Mouse (Mus musculus) 416B (cell line): ENCODE measurements at regions not wholly inside any gene's neighbourhood (a gene's known extent, or its start where the extent isn't known, plus 50 kb on each side); places are given as distances from the start of the nearest gene placed in this dataset.

Experiments used
- DNase-seq: peaks from one replicate; pipeline ENCODE4 v3.0.0; 2011; ENCODE audit warnings: low read depth

GRCm38 (mm10) chr11:112839721-112840494, 57.9 kb downstream of the Sox9 start:
- no peak for DNase-seq

DNA sequence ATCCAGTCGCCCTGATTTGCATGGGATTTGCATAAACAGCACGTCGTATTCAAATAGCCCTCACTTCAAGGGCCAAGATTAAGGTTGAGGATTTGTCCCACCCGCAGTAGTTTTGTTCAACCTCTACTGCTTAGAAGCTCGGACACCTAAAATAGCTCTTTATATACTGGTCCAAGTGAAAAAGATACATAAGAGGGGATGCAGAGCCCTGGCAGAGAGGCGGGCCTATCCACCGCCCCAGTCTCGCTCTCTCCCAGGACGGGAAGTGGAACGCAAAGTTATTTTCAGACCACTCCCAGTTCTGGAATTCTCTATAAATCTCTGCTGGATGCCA, 58.4 kb downstream of the Sox9 start:
- no peak for DNase-seq

DNA sequence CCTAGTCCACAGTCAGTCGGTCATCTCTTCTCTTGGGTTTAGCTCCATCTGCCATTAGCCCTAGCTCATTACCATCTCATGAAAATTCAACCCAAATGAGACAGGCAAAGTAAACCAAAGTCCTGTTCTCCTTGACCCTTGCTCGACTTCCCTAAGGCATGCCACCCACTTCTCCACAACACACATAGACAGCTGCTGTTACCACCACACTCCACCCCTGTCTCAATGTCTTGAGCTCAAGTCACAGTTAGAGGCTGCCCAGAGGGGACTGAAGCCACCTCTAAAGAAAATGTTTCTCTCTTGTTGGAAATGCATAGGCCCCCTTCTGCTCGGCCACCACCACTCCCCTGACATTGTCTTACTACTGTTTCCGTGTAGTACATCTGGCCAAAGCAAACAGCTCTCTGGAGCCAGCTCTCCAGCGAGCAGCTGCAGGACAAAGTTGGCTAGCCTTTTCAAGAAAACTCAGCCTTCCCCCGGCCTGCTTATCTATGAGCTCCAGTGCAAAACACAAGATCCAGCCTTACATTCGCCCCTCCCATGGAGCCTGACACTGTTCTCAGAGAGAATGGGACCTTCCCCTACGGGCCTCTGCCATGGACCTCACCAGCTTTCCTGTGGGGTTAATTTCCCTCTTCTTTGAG, 62.4 kb downstream of the Sox9 start:
- DNase-seq, result no peak

- DNase-seq, result peak; percentile 4
Observed at GRCm38 (mm10) chr11:112847146-112847545, 65.1 kb downstream of the Sox9 start.

DNA sequence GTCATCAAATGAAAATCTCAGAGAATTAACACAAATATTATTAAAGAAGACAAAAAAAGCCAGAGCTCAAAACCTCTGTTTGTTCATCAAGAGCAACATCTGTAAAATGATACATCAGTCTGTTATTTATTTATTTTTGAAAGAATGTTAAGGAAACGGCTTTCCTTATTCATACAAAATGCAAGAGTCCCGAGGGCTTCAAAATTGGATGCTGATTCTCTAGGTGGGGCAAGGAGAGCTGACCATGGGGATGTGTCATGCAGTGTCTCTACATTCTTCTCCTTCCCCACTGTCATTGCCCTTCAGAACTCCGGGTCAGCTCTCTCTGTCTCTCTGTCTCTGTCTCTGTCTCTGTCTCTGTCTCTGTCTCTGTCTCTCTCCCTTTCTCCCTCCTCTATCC, 65.8 kb downstream of the Sox9 start:
- no peak for DNase-seq

- no peak for DNase-seq
Observed at GRCm38 (mm10) chr11:112849974-112850373, 68.0 kb downstream of the Sox9 start.

DNA sequence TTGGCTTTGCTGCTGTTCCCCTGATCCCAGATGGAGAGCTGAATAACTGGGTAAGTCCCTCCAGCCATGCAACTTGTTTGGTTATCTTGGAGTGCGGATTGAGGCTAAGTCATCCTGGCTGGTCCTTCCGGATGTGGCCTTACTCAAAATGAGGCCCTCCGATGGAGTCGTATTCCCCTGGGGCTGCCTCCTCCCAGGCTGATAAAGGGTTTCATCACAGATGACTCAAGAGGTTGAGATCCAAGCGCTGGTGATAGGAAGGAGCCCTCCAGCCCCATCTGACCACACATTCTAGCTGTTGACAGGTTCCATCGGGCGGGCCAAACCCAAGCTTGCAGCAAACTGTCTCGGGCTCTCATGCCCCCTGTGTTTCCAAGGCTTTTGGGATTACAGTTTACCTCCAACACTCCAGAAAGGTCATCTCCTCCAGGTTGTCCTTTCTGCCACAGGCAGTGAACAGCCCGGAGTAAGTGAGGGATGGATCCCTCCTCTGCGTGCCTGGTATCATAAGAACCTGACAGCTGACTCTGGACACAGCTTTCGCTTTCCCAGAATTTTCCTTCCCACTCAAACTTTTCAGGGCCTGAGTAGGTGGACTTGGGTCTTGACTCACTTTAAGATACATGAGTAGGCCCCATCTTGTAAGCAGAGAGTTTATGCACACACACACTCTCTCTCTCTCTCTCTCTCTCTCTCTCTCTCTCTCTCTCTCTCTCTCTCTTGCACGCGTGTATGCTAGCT, 68.7 kb downstream of the Sox9 start:
- DNase-seq, result no peak

DNA sequence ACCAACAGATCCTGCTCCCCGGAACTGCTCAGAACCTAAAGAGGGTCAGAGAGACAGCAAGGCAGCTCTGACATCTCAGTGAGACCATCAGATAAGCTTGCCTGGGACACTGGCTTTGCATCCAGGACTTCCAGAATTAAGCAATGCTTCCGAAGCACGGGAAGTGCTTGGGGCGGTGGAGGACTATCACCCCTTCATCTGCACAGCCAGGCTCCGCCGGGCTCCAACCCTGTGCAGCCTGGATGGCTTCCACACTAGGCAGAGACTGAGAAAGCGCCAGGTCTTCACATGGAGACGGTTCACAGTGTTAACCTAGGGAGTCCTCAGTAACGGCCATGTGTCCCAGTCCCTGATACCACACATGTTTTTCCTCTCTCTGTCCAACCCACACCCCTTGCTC, 69.3 kb downstream of the Sox9 start:
- no peak for DNase-seq

GRCm38 (mm10) chr11:112855975-112856374, 74.0 kb downstream of the Sox9 start:
- DNase-seq, result no peak

- no peak for DNase-seq
Observed at GRCm38 (mm10) chr11:112859309-112859708, 77.3 kb downstream of the Sox9 start.

DNA sequence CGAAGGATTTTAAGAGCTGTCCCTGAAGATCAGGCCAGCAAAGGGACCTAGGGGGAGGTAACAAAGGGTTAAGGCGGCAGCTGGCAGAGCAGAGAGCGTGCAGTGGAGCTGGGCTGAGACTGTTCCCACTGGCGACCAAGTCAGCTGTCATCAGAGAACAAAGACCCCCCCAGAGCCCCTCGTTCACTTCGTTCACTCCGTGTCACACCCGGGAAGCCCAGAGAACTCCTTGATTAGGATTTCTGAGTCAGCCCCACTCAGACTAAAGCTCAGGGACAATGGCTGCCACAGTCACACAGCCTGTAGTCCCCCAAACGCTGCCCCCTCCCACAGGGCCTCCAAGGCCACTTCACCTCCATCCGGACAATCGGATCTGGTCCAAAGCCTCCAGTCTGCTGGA, 78.8 kb downstream of the Sox9 start:
- no peak for DNase-seq

GRCm38 (mm10) chr11:112861233-112861632, 79.2 kb downstream of the Sox9 start:
- DNase-seq, result no peak

DNA sequence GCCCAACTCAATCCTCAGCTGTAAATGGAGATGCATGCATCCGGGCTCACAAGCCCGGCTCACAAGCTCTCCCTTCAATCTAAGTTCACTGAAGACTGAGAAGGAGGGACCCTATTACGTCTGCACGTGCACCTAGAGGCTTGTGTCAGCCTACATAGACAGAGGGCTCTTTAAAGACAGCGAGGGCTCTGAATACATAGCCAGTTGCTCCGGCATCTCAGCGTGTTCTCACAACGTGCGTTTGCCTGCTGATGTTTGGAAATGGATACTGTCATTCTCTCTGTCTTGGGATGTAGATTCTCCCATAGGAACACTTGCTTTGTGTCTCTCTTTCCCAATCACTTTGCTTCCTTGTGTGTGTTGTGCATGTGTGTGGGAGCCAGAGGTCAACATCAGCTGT, 83.8 kb downstream of the Sox9 start:
- no peak for DNase-seq

DNA sequence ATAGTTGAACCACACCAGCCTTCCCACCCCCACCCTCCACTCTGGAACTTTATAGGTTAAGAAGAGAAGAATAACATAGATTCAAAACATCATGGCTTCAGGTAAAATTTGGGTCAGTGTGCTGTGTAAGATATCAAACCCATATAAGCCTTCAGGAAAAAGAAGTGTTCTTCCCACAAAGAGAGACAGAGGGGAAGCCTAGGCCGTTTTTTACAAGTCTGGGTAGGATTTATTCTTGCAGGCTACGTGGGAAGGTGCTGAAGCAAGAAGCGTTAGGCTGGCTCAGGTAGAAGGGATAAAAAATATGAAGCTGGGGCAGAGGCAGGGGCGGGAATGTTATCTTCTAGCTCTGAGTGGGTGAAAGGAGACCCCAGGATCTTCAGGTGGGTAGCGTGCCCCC, 87.5 kb downstream of the Sox9 start:
- DNase-seq, result no peak

DNA sequence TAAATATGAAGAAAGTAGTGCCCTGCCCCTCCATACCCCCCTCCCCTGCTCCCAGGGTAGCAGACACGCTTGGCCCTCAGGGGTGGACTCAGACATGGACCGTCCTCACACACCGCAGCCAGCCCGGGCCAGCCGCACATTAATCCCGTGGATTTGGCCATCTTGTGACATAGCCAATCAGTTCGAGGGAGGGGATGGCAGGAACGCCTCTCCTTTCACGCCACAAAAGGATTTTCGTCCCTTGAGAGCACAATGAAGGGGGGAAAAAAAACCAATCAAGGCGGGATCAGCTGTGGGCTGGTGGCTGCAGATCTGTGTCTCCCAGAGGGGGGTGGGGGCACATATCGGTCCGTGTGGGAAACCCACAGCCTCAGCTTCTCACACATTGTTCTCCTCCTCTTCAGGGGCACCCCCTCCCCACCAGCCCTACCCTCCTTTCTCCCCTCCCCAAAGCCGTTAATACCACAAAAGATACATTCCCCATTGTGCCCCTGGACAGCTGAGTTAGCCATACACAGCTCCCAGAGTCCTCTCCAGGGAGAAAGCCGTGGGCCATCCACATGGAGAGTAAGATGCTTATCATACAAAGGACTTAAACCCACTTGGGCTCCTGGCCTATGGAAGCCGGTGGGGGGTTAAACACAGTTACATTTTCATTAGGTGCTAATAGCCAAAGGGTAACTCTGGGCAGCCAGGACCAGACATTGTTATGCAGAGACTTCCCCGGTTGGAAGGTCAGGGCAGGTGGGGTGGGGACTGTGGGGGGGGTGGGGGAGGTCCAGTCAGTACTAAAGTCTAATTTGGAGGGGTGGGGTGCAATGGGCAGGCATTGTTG, 88.4 kb downstream of the Sox9 start:
- DNase-seq, result no peak

GRCm38 (mm10) chr11:112872677-112873367, 90.8 kb downstream of the Sox9 start:
- DNase-seq, result no peak

DNA sequence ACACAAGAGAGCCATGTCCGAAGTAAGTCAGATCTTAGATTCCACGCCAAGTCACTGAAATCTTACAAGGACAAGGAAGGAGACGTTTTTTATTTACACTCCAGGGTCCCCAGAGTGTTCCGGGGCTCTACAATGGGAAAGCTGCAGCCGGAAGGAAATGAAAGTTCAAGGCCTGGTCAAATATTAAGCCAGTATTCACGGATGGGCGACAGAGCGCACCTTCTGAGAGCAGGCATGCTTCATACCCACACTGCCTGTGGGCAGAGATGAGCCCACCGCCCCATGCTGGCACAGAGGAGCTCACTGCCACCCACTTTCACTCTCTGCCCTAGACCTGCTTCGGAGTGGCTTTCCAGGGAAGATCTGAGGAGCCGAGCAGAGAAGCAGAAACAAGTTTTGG, 92.2 kb downstream of the Sox9 start:
- DNase-seq, result no peak

GRCm38 (mm10) chr11:112876226-112876625, 94.2 kb downstream of the Sox9 start:
- no peak for DNase-seq

DNA sequence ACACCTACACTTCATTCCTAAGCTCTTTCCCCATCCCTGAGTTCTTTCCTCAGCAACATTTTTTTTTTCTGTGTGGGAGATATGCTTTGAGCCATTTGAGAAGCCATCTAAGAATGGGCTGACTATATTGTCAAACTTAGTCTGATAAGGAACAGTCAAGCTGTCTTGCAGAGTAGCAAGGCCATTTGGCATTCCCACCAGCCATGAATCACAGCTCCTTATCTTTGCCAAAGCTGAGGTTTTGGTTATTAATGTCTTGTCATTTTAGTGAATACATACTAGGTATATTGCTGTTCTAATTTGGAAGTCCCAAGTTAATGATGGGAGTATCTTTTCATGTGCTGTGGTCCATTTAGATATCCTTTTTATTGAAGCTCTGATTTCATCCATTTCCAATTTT, 96.4 kb downstream of the Sox9 start:
- DNase-seq, result no peak

GRCm38 (mm10) chr11:112880736-112881135, 98.7 kb downstream of the Sox9 start:
- DNase-seq, result no peak

GRCm38 (mm10) chr11:112885336-112885940, 103.4 kb downstream of the Sox9 start:
- no peak for DNase-seq
